Mouse (Mus musculus): ENCODE measurements at regions not wholly inside any gene's neighbourhood (a gene's known extent, or its start where the extent isn't known, plus 50 kb on each side); places are given as distances from the start of the nearest gene placed in this dataset.

- no peaks in the 10 kb centered on the region for H3K9me3 ChIP-seq
- ATAC-seq (ENCODE audit: low FRiP score, low read depth), result no peak
These were observed 86.2 kb upstream of the Slc25a26 start for GRCm38 (mm10) chr6:94413987-94414360.

GRCm38 (mm10) chr6:94413297-94413986 is 86.7 kb upstream of the Slc25a26 start:
- WGBS, result 59% methylated on average over 10 of the region's 10 CpGs
- no peak for ATAC-seq (ENCODE audit: low FRiP score, low read depth)
- no peaks in the 10 kb centered on the region for H3K27me3 ChIP-seq
- no peaks in the 10 kb centered on the region for H3K36me3 ChIP-seq
- H3K27ac ChIP-seq, result no peak overlapping the region
- no peak overlapping the region for H3K9ac ChIP-seq
- H3K9me3 ChIP-seq, result no peaks in the 10 kb centered on the region
- no peak overlapping the region for H3K4me2 ChIP-seq (replicated peaks)
- H3K4me3 ChIP-seq, result no peak overlapping the region
- H3K4me1 ChIP-seq, result peaks cover 9% of the 10 kb centered on the region

More at GRCm38 (mm10) chr6:94413987-94414360, 86.2 kb upstream of the Slc25a26 start:
- Histone ChIP-seq H3K9ac (no peak overlapping the region), H3K27me3 (no peaks in the 10 kb centered on the region), H3K27ac (no peak overlapping the region), H3K4me3 (no peak overlapping the region), H3K4me2 (replicated peaks) (no peak overlapping the region), H3K4me1 (peaks cover 9% of the 10 kb centered on the region), H3K36me3 (no peaks in the 10 kb centered on the region)
- WGBS, result 71% methylated on average over 5 of the region's 5 CpGs

- Histone ChIP-seq H3K4me1 (peaks cover 9% of the 10 kb centered on the region), H3K27ac (no peak overlapping the region), H3K9me3 (no peaks in the 10 kb centered on the region), H3K4me3 (no peak overlapping the region), H3K9ac (no peak overlapping the region), H3K4me2 (replicated peaks) (no peak overlapping the region), H3K36me3 (no peaks in the 10 kb centered on the region), H3K27me3 (no peaks in the 10 kb centered on the region)
- WGBS, result 85% methylated on average over 7 of the region's 7 CpGs
- ATAC-seq (ENCODE audit: low FRiP score, low read depth), result no peak
These were observed 87.8 kb upstream of the Slc25a26 start for GRCm38 (mm10) chr6:94412341-94412740.

GRCm38 (mm10) chr6:94410480-94410879 is 89.7 kb upstream of the Slc25a26 start:
- Histone ChIP-seq H3K4me3 (no peak overlapping the region), H3K9ac (no peak overlapping the region), H3K4me2 (replicated peaks) (no peak overlapping the region), H3K36me3 (no peaks in the 10 kb centered on the region), H3K4me1 (peaks cover 9% of the 10 kb centered on the region), H3K27me3 (0 out of 2 replicates have a peak, but pooled peaks cover 3% of the 10 kb centered on the region), H3K9me3 (no peaks in the 10 kb centered on the region), H3K27ac (no peak overlapping the region)
- 69% methylated on average over 2 of the region's 2 CpGs for WGBS
- no peak for ATAC-seq (ENCODE audit: low FRiP score, low read depth)

- Histone ChIP-seq H3K4me1 (peaks cover 7% of the 10 kb centered on the region), H3K9me3 (no peaks in the 10 kb centered on the region), H3K36me3 (no peaks in the 10 kb centered on the region), H3K27ac (no peak overlapping the region), H3K4me2 (replicated peaks) (no peak overlapping the region), H3K4me3 (no peak overlapping the region), H3K27me3 (0 out of 2 replicates have a peak, but pooled peaks cover 3% of the 10 kb centered on the region), H3K9ac (no peak overlapping the region)
- no peak for ATAC-seq (ENCODE audit: low FRiP score, low read depth)
- WGBS, result 86% methylated on average over 2 of the region's 2 CpGs
These were observed 91.1 kb upstream of the Slc25a26 start for GRCm38 (mm10) chr6:94408996-94409395.

GRCm38 (mm10) chr6:94407751-94408150 is 92.4 kb upstream of the Slc25a26 start:
- Histone ChIP-seq H3K4me3 (no peak overlapping the region), H3K9me3 (no peaks in the 10 kb centered on the region), H3K27me3 (peaks cover 6% of the 10 kb centered on the region; the same call in 1 of the 2 replicates), H3K4me2 (replicated peaks) (no peak overlapping the region), H3K4me1 (no peaks in the 10 kb centered on the region), H3K9ac (no peak overlapping the region), H3K27ac (no peak overlapping the region), H3K36me3 (no peaks in the 10 kb centered on the region)
- no peak for ATAC-seq (ENCODE audit: low FRiP score, low read depth)
- 81% methylated on average over 4 of the region's 4 CpGs for WGBS

GRCm38 (mm10) chr6:94405371-94406076 is 94.6 kb upstream of the Slc25a26 start:
- no peak for ATAC-seq (ENCODE audit: low FRiP score, low read depth)
- Histone ChIP-seq H3K4me2 (replicated peaks) (no peak overlapping the region), H3K4me1 (peaks cover 15% of the 10 kb centered on the region), H3K36me3 (no peaks in the 10 kb centered on the region), H3K27ac (no peak overlapping the region), H3K4me3 (no peak overlapping the region), H3K27me3 (peaks cover 6% of the 10 kb centered on the region), H3K9ac (no peak overlapping the region), H3K9me3 (no peaks in the 10 kb centered on the region)
- 81% methylated on average over 8 of the region's 8 CpGs for WGBS

GRCm38 (mm10) chr6:94401617-94402481 is 98.3 kb upstream of the Slc25a26 start:
- Histone ChIP-seq H3K27ac (no peak overlapping the region), H3K4me2 (replicated peaks) (peak overlapping the region; percentile 60; the same call in 1 of the 2 replicates), H3K27me3 (peaks cover 6% of the 10 kb centered on the region), H3K36me3 (no peaks in the 10 kb centered on the region), H3K9me3 (no peaks in the 10 kb centered on the region), H3K4me1 (peaks cover 18% of the 10 kb centered on the region), H3K4me3 (no peak overlapping the region), H3K9ac (no peak overlapping the region)
- ATAC-seq (ENCODE audit: low FRiP score, low read depth), result no peak
- 41% methylated on average over 9 of the region's 9 CpGs for whole genome bisulfite sequencing

- H3K4me3 ChIP-seq, result peak overlapping the region; percentile 21
- H3K36me3 ChIP-seq, result no peaks in the 10 kb centered on the region
- H3K9ac ChIP-seq, result no peak overlapping the region
- H3K4me2 ChIP-seq (replicated peaks), result peak overlapping the region; percentile 60
- H3K4me1 ChIP-seq, result peaks cover 18% of the 10 kb centered on the region
- no peaks in the 10 kb centered on the region for H3K9me3 ChIP-seq
- H3K27ac ChIP-seq, result no peak overlapping the region
- H3K27me3 ChIP-seq, result peaks cover 4% of the 10 kb centered on the region
- peak; percentile 59; the same call in 1 of the 2 replicates for ATAC-seq (ENCODE audit: low FRiP score, low read depth)
- WGBS, result 5% methylated on average over 14 of the region's 14 CpGs
These were observed 99.0 kb upstream of the Slc25a26 start for GRCm38 (mm10) chr6:94401061-94401591.

- Histone ChIP-seq H3K4me3 (peak overlapping the region; percentile 21), H3K4me1 (peaks cover 18% of the 10 kb centered on the region), H3K27me3 (peaks cover 3% of the 10 kb centered on the region), H3K4me2 (replicated peaks) (peak overlapping the region; percentile 60), H3K27ac (no peak overlapping the region), H3K36me3 (no peaks in the 10 kb centered on the region), H3K9ac (no peak overlapping the region), H3K9me3 (no peaks in the 10 kb centered on the region)
- peak; percentile 72; the same call in 1 of the 2 replicates for ATAC-seq (ENCODE audit: low FRiP score, low read depth)
- WGBS, result 7% methylated on average over 13 of the region's 13 CpGs
These were observed 99.6 kb upstream of the Slc25a26 start for GRCm38 (mm10) chr6:94400471-94401051.

- Histone ChIP-seq H3K27ac (no peak overlapping the region), H3K36me3 (no peaks in the 10 kb centered on the region), H3K27me3 (no peaks in the 10 kb centered on the region), H3K4me3 (no peak overlapping the region), H3K4me2 (replicated peaks) (no peak overlapping the region), H3K9me3 (no peaks in the 10 kb centered on the region), H3K4me1 (peaks cover 5% of the 10 kb centered on the region; the same call in 1 of the 2 replicates), H3K9ac (no peak overlapping the region)
- no peak for ATAC-seq (ENCODE audit: low FRiP score, low read depth)
- WGBS, result 61% methylated on average over 5 of the region's 5 CpGs
These were observed 107.4 kb upstream of the Magi1 start for GRCm38 (mm10) chr6:94391134-94391533.
